Mouse (Mus musculus): Measurements from ENCODE around the gene Nolc1.

DNA sequence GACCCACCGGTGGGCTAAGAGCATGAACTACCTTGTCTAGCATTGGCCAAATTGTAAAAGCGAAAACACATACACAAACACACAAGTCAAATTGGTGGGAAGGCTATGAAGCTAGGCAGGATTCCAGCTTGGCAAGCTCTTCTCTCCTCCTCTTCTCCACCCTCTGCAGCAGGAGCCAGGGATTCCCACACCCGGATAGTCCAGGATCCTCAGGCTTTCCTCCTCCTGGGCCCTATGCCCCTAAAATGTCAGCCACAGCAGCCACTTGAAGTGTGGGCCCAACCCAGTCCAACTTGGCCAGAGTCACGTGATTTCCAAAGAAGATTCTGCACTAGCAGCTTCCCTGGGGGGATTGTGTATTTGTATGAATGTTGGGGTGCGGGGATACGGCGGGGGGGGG is 32.3 kb upstream of the Nolc1 start:
- TF ChIP-seq CTCF (IDR thresholded peaks at IDR 0.05) (no peak), EP300 (IDR thresholded peaks at IDR 0.05) (no peak)

All from lung, postnatal 0 days (tissue).